Mouse (Mus musculus) heart, embryonic 10.5 days (tissue): ENCODE data around the gene Icam4. TPM values are rescaled to one million over a fixed set of nuclear protein-coding genes. Genes with fewer than 3 reads are reported as not detected.
A peak's percentile ranks its signal among the peaks of the same experiment; 100 is the strongest.

Experiments used
- DNase-seq: peaks from one replicate; pipeline ENCODE4 v3.0.0-alpha.2; 2017; ENCODE audit warnings: low spot score
- H3K27ac ChIP-seq: fragments of 300-500 bp; sonication (generic); 2 replicates; pipeline ENCODE4 v1.5.1; 2016; ENCODE audit warnings: mild to moderate bottlenecking
- H3K27me3 ChIP-seq: fragments of 300-500 bp; sonication (generic); 2 replicates; pipeline ENCODE4 v1.6.1; 2016; ENCODE audit warnings: mild to moderate bottlenecking; ENCODE audit not compliant: poor library complexity, insufficient read depth, severe bottlenecking
- H3K36me3 ChIP-seq: fragments of 300-500 bp; sonication (generic); 2 replicates; pipeline ENCODE4 v1.6.1; 2016; ENCODE audit warnings: mild to moderate bottlenecking, moderate library complexity
- H3K4me1 ChIP-seq: fragments of 300-500 bp; sonication (generic); 2 replicates; pipeline ENCODE4 v1.6.1; 2016; ENCODE audit warnings: mild to moderate bottlenecking
- H3K4me3 ChIP-seq: fragments of 300-500 bp; sonication (generic); 2 replicates; pipeline ENCODE4 v1.5.1; 2016; ENCODE audit warnings: mild to moderate bottlenecking, moderate library complexity
- H3K9me3 ChIP-seq: fragments of 300-500 bp; sonication (generic); 2 replicates; pipeline ENCODE4 v1.6.1; 2016; ENCODE audit warnings: mild to moderate bottlenecking, moderate library complexity
- WGBS: fragments of 180-500 bp; shearing (Covaris S2); methylation state at CpG from one replicate; pipeline ENCODE4 v1.1.7; 2016; 5-methylcytosine and 5-hydroxymethylcytosine counted together
- microRNA counts: library from miRNA; unstranded; fragments of <30 nt; microRNA quantifications from one replicate; lab custom pipeline; 2017
- microRNA-seq: library from miRNA; unstranded; fragments of <30 nt; microRNA quantifications from one replicate; pipeline ENCODE4, GENCODE M21; 2017
- polyA plus RNA-seq: library from polyadenylated mRNA; unstranded; fragments of >200 nt; fragmentation: Nextera tagmentation; extraction: Ambion mirVana; gene quantifications from 2 replicates; pipeline ENCODE4 v1.2.1, GENCODE M21; 2016

Icam4 gene
- polyA plus RNA-seq, 1 experiment from 2014 or later = 15.2 TPM

- Histone ChIP-seq H3K4me3 (no peak overlapping the region), H3K4me1 (peaks cover 7% of the 10 kb centered on the region; the same call in 1 of the 2 replicates), H3K36me3 (no peaks in the 10 kb centered on the region), H3K27me3 (peaks cover 15% of the 10 kb centered on the region), H3K9me3 (no peaks in the 10 kb centered on the region), H3K27ac (no peak overlapping the region)
- 74% methylated on average over 3 of the region's 3 CpGs for WGBS
- no peak for DNase-seq
Observed at GRCm38 (mm10) chr9:21045235-21045634, 16.1 kb downstream of the Icam4 start.

GRCm38 (mm10) chr9:21051578-21051977 is 22.4 kb downstream of the Icam4 start:
- DNase-seq = no peak
- WGBS = 60% methylated on average over 10 of the region's 10 CpGs
- no peaks in the 10 kb centered on the region for H3K9me3 ChIP-seq
- peaks cover 23% of the 10 kb centered on the region for H3K27me3 ChIP-seq
- H3K27ac ChIP-seq = no peak overlapping the region
- H3K36me3 ChIP-seq = no peaks in the 10 kb centered on the region
- no peak overlapping the region for H3K4me3 ChIP-seq
- H3K4me1 ChIP-seq = peaks cover 4% of the 10 kb centered on the region

- no peaks in the 10 kb centered on the region for H3K4me1 ChIP-seq
- H3K36me3 ChIP-seq = peaks cover 51% of the 10 kb centered on the region
- H3K27ac ChIP-seq = no peak overlapping the region
- DNase-seq = no peak
- no peak overlapping the region for H3K4me3 ChIP-seq
- 95% methylated on average over 2 of the region's 2 CpGs for WGBS
- no peaks in the 10 kb centered on the region for H3K9me3 ChIP-seq
- H3K27me3 ChIP-seq = no peaks in the 10 kb centered on the region
Observed at GRCm38 (mm10) chr9:21062928-21063327, 33.8 kb downstream of the Icam4 start.

DNA sequence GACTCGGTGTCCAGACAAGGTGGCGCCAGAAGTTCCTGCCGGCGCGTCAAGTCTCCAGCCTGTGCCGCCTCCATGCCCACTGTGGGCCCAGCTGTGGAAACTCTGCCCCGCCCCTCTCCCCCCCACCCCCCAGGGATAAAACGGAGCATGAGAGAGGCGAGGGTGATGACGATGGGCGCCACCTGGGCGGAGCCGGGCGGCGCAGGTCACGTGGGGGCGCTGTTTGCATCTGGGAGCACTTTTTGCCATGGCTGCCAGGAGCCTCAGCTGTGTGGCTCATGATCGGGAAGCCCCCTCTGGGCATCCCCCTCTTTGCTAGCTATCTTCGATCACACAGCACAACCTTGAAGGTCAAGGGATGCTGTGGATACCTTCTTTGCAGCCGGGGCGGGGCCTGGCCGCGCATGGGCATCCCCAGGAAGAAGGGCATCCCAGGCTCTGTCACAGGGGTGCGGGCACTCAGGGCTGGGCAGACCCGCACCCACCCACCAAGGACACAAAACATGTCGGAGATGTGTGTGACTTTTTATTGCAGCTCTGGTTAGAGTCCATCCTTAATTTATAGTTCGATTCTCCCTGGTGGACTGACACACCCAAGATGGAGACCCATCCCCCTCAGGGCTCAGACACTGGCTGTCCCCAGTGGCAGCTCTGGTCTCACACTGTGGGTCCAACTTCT is 38.0 kb downstream of the Icam4 start, which contains the start of gene Zglp1:
Gene Zglp1 (minus strand): TSS at position 88 of the 679 bp plus-strand sequence.
- Histone ChIP-seq H3K27me3 (no peaks in the 10 kb centered on the region), H3K27ac (no peak within 1 kb of the TSS), H3K4me3 (no peak within 1 kb of the TSS), H3K9me3 (no peaks in the 10 kb centered on the region), H3K36me3 (peaks cover 70% of the 10 kb centered on the region), H3K4me1 (peaks cover 3% of the 10 kb centered on the region)
- WGBS = 73% methylated on average over 27 of the region's 27 CpGs
- DNase-seq = no peak

- Histone ChIP-seq H3K27me3 (no peaks in the 10 kb centered on the region), H3K9me3 (no peaks in the 10 kb centered on the region), H3K36me3 (peaks cover 64% of the 10 kb centered on the region), H3K4me1 (peaks cover 15% of the 10 kb centered on the region), H3K27ac (peak overlapping the region; percentile 93), H3K4me3 (peak overlapping the region; percentile 88)
- no peak for DNase-seq
- WGBS = 13% methylated on average over 4 of the region's 4 CpGs
Observed at GRCm38 (mm10) chr9:21072641-21073040, 43.5 kb downstream of the Icam4 start.

DNA sequence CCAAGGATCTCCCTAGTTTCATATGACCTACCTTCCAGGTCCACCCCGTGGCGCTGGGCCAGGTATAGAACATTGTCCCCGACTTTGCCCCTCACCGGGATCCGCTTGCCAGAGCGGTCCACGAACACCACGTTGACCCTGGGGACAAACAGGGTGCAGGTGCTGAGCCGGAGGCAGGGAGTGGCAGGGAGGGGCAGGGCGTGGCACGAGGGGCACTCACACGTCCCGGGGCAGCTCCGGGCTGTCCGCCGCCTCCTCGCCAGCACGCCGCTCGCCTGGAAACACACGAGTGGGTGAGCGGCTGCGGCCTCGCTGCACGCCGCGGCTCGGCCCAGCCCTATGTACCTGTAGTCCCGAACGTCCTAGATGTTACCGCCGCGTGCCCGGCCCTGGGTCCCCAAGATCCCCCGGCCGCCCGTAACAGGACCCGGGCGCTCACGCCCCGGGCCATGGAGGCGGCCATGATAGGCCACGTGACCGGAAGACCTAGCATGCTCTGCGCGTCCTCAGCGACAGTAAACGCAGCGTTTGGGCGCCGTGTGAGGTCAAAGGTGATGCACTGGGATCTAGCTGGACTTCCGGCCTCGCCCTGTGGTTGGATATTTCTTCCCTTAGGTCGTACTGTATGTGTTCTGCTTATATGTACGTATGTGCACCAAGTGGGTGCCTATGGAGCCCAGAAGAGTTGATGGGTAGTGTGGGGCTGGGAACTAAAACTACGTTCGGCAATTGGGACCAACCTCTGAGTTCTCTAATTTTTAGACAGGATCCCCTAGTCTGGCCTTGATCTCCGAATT is 44.1 kb downstream of the Icam4 start, which contains the start of the genes Gm49373 and Fdx1l:
Gene Gm49373 (minus strand): TSS at position 53 of the 797 bp plus-strand sequence.
Gene Fdx1l (minus strand): TSS at position 571 of the 797 bp plus-strand sequence.
- DNase-seq = peak; percentile 96
- Histone ChIP-seq H3K27me3 (no peaks in the 10 kb centered on the region), H3K27ac (peak within 1 kb of the TSS; percentile 93), H3K4me3 (peak within 1 kb of the TSS; percentile 88), H3K4me1 (peaks cover 15% of the 10 kb centered on the region), H3K36me3 (peaks cover 64% of the 10 kb centered on the region), H3K9me3 (no peaks in the 10 kb centered on the region)
- 3% methylated on average over 58 of the region's 58 CpGs for WGBS

DNA sequence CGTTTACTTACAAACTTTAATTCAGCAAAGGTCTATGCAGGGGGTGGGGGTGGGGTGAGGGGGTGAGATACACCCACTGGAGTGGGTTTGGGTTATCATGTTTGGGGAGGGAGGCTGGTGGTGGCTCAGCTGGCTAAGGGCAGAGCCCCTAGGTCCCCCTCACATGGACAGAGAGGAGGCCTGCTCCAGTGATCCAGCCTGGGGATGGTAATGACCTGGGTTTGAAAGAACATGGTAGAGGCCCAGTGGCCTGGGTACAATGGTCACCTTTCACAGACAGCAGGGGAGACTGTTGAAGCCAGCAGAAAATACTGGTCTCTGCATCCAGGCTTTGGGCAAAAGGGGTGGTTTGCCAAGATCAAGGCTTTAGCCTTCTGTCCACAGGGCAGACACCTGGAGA is 45.0 kb downstream of the Icam4 start:
- Histone ChIP-seq H3K27me3 (no peaks in the 10 kb centered on the region), H3K36me3 (peaks cover 72% of the 10 kb centered on the region), H3K4me1 (peaks cover 15% of the 10 kb centered on the region), H3K4me3 (no peak overlapping the region), H3K9me3 (no peaks in the 10 kb centered on the region), H3K27ac (no peak overlapping the region)
- no peak for DNase-seq
- 78% methylated on average over 1 of the region's 1 CpGs for WGBS

DNA sequence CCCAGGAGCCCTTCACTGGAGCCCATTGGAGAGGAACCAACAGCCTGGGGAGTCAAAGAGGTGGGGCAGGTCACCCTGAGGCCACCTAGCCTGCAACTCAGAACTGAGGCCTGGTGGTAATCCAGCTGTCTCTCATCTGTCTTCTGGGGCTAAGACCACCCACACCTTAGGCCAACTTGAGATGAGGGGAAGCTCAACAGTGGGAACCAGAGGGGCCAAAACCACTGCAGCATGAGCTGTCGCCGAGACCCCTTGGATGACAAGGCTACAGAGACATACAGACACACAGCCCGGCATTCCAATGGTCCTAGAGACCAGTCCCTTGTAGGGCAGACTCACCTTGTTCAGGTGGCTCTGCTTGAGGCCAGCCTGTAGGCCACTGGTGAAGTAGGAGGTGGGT is 46.5 kb downstream of the Icam4 start:
- Histone ChIP-seq H3K4me1 (peaks cover 18% of the 10 kb centered on the region), H3K9me3 (no peaks in the 10 kb centered on the region), H3K27me3 (no peaks in the 10 kb centered on the region), H3K36me3 (peaks cover 78% of the 10 kb centered on the region), H3K4me3 (no peak overlapping the region), H3K27ac (no peak overlapping the region)
- no peak for DNase-seq
- 91% methylated on average over 3 of the region's 3 CpGs for WGBS

MicroRNA genes within 50 kb of the gene (microRNA counts, 519-probe panel; counts per million panel counts)
- microRNA mmu-miR-1900 (lab: Ali Mortazavi, UCI) = 4,990 counts per million, percentile 37 among the panel's probes with 10 or more counts

Small RNAs within 50 kb of the gene (microRNA-seq; reads per million reads assigned to microRNA genes)
- gene Mir1900 (not detected), gene Mir7082 (2.5 reads per million, percentile 2 among the genes with 10 or more reads in this experiment)

Other genes starting within 250 kb of the Icam4 start
- 0.06 and 0.11 TPM in 2 replicates for gene Col5a3, start 214.3 kb upstream of the Icam4 start, polyA plus RNA-seq
- not detected in 2 replicates for gene Rdh8, start 210.9 kb upstream of the Icam4 start, polyA plus RNA-seq
- 2.5 and 3.0 TPM in 2 replicates for gene A230050P20Rik, start 160.7 kb upstream of the Icam4 start, polyA plus RNA-seq
- gene Angptl6, start 149.6 kb upstream of the Icam4 start, polyA plus RNA-seq = 3.5 and 7.2 TPM in 2 replicates
- 66.0 and 95.8 TPM in 2 replicates for gene Ppan, start 141.2 kb upstream of the Icam4 start, polyA plus RNA-seq
- 327 and 389 TPM in 2 replicates for gene Eif3g, start 130.8 kb upstream of the Icam4 start, polyA plus RNA-seq
- 105 and 110 TPM in 2 replicates for gene Dnmt1, start 69.5 kb upstream of the Icam4 start, polyA plus RNA-seq
- gene S1pr2, start 52.6 kb upstream of the Icam4 start, polyA plus RNA-seq = 25.1 and 34.6 TPM in 2 replicates
- 157 and 162 TPM in 2 replicates for gene Mrpl4, start 26.6 kb upstream of the Icam4 start, polyA plus RNA-seq
- 7.7 and 9.7 TPM in 2 replicates for gene Icam1, start 13.4 kb upstream of the Icam4 start, polyA plus RNA-seq
- 0.06 and 0.09 TPM in 2 replicates for gene Icam5, start 2.7 kb downstream of the Icam4 start, polyA plus RNA-seq
- 1.0 and 1.9 TPM in 2 replicates for gene Zglp1, start 37.7 kb downstream of the Icam4 start, polyA plus RNA-seq
- 0.25 and 0.79 TPM in 2 replicates for gene Gm49373, start 43.7 kb downstream of the Icam4 start, polyA plus RNA-seq
- 64.6 and 79.5 TPM in 2 replicates for gene Fdx1l, start 44.2 kb downstream of the Icam4 start, polyA plus RNA-seq
- 3.2 and 3.4 TPM in 2 replicates for gene Gm38431, start 62.6 kb downstream of the Icam4 start, polyA plus RNA-seq
- gene Raver1, start 62.6 kb downstream of the Icam4 start, polyA plus RNA-seq = 76.7 and 83.9 TPM in 2 replicates
- 12.6 and 16.5 TPM in 2 replicates for gene Tyk2, start 101.9 kb downstream of the Icam4 start, polyA plus RNA-seq
- 286 and 333 TPM in 2 replicates for gene Cdc37, start 120.6 kb downstream of the Icam4 start, polyA plus RNA-seq
- 7.5 and 9.0 TPM in 2 replicates for gene Pde4a, start 136.3 kb downstream of the Icam4 start, polyA plus RNA-seq
- 51.4 and 52.4 TPM in 2 replicates for gene Keap1, start 210.0 kb downstream of the Icam4 start, polyA plus RNA-seq
- 0.46 and 0.47 TPM in 2 replicates for gene S1pr5, start 219.1 kb downstream of the Icam4 start, polyA plus RNA-seq
- 50.6 and 57.9 TPM in 2 replicates for gene Atg4d, start 235.9 kb downstream of the Icam4 start, polyA plus RNA-seq